Comparison of ENCODE assay signal across 8 mouse cellular contexts in genomic region chr7:128583213-128583948, GRCm38 (mm10). TPM values are rescaled to one million over a fixed set of nuclear protein-coding genes. Genes with fewer than 3 reads are reported as not detected.
DNase-seq lines count a peak whose midpoint lies in the region; ATAC-seq and TF ChIP-seq lines count a peak whose summit lies in the region.
"Had no signal": no experiment of that assay in that cellular context is flagged by ENCODE, and none has a peak within 500 bp of the region (broad histone marks: within the 10 kb centered on the region; RNA-seq: fewer than 3 reads in every experiment).

No protein-coding gene starts in this region.

- no peaks in the 10 kb centered on the region for H3K27me3 ChIP-seq in kidney, postnatal 0 days (ENCODE audit: insufficient read depth, low read length)
- H3K27me3 ChIP-seq in myocyte (ENCODE audit: control insufficient read depth, insufficient read depth, insufficient read length): no peaks in the 10 kb centered on the region
- no peaks in the 10 kb centered on the region for H3K27me3 ChIP-seq in hindbrain, embryonic 16.5 days (replicated peaks; ENCODE audit: control insufficient read depth, insufficient read depth, low read length)

- no peaks in the 10 kb centered on the region for H3K36me3 ChIP-seq in kidney, postnatal 0 days (ENCODE audit: insufficient read depth, low read length)
- no peaks in the 10 kb centered on the region for H3K36me3 ChIP-seq in myocyte (ENCODE audit: control insufficient read depth, insufficient read depth)
- H3K36me3 ChIP-seq in hindbrain, embryonic 16.5 days (ENCODE audit: control insufficient read depth, insufficient read depth, low read length): no peaks in the 10 kb centered on the region

- H3ac ChIP-seq in myocyte (ENCODE audit: control insufficient read depth, insufficient read length): no peak overlapping the region

- H3K79me2 ChIP-seq in myocyte (ENCODE audit: control insufficient read depth, insufficient read depth): no peaks in the 10 kb centered on the region

- H3K9me3 ChIP-seq in kidney, postnatal 0 days (replicated peaks; ENCODE audit: low read length): no peaks in the 10 kb centered on the region
- H3K9me3 ChIP-seq in hindbrain, embryonic 16.5 days (ENCODE audit: control insufficient read depth, low read length): no peaks in the 10 kb centered on the region

- H3K9ac ChIP-seq in kidney, postnatal 0 days (ENCODE audit: low read depth, low read length): no peak overlapping the region
- no peak overlapping the region for H3K9ac ChIP-seq in hindbrain, embryonic 16.5 days (ENCODE audit: low read depth, low read length)
- H3K9ac ChIP-seq: liver, embryonic 14.5 days had no signal

- DNase-seq in ovary, adult 18-20 months (ENCODE audit: low spot score): peak; percentile 30
- no peak for DNase-seq in ovary, postnatal 10 days (ENCODE audit: low spot score)
- peak; percentile 63 to 64 for DNase-seq in cerebellum, adult 18-20 months
- DNase-seq in kidney, postnatal 0 days (ENCODE audit: low spot score): peak; percentile 29
- DNase-seq in urinary bladder, postnatal 4 days (ENCODE audit: low spot score in 2 of 2): no peak

- H3K27ac ChIP-seq in kidney, postnatal 0 days: no peak overlapping the region
- no peak overlapping the region for H3K27ac ChIP-seq in hindbrain, embryonic 16.5 days (ENCODE audit: low read depth, low read length)
- H3K27ac ChIP-seq: liver, embryonic 14.5 days had no signal

- no peak; the same call in 1 of the 2 replicates for TF ChIP-seq CTCF in kidney, postnatal 0 days (IDR thresholded peaks at IDR 0.05; ENCODE audit: low read depth)

- no peaks in the 10 kb centered on the region for H3K4me1 ChIP-seq in kidney, postnatal 0 days (replicated peaks; ENCODE audit: insufficient read depth, low read length)
- peaks cover 7% of the 10 kb centered on the region for H3K4me1 ChIP-seq in hindbrain, embryonic 16.5 days (ENCODE audit: control insufficient read depth, insufficient read depth, low read depth, low read length)

- ATAC-seq in kidney, postnatal 0 days (replicated peaks; ENCODE audit: low FRiP score, low read depth): peak; percentile 81
- ATAC-seq in hindbrain, embryonic 16.5 days: no peak

- 69% methylated on average over 6 of the region's 6 CpGs for WGBS in kidney, postnatal 0 days
- WGBS in hindbrain, embryonic 16.5 days: 75% methylated on average over 6 of the region's 6 CpGs

- no peak overlapping the region for H3K4me2 ChIP-seq in kidney, postnatal 0 days (ENCODE audit: low read length)
- peak overlapping the region; percentile 2 for H3K4me2 ChIP-seq in myocyte (ENCODE audit: low read depth)
- no peak overlapping the region for H3K4me2 ChIP-seq in hindbrain, embryonic 16.5 days (ENCODE audit: low read length)

- no peak for TF ChIP-seq POLR2A in myocyte (IDR thresholded peaks at IDR 0.05; ENCODE audit: insufficient read length, low read depth)

- no peak overlapping the region for H3K4me3 ChIP-seq in kidney, postnatal 0 days (replicated peaks; ENCODE audit: low read depth, low read length)
- H3K4me3 ChIP-seq in myocyte: no peak overlapping the region
- no peak overlapping the region for H3K4me3 ChIP-seq in hindbrain, embryonic 16.5 days (ENCODE audit: low read length)

TF ChIP-seq in myocyte, 11 proteins besides CTCF, POLR2A, EP300 and RAD21:
- TF ChIP-seq CEBPB (IDR thresholded peaks at IDR 0.05; ENCODE audit: insufficient read depth, poor library complexity, severe bottlenecking) (no peak), TCF12 (IDR thresholded peaks at IDR 0.05; ENCODE audit: insufficient read depth, poor library complexity, severe bottlenecking) (no peak), POLR2AphosphoS2 (IDR thresholded peaks at IDR 0.05; ENCODE audit: insufficient read length, low read depth) (no peak)

RNA-seq across cellular contexts. Expression of gene Inpp5f, which starts 27.7 kb away (rescaled TPM):
- 22.0 and 23.8 TPM in 2 replicates for polyA plus RNA-seq in kidney, postnatal 0 days (2015; fragmentation: Nextera tagmentation; extraction: Ambion mirVana)
- 3.6 TPM for polyA plus RNA-seq in myocyte (2012; fragmentation: generic; extraction: Trizol)
- 442 and 494 TPM in 2 replicates for polyA plus RNA-seq in hindbrain, embryonic 16.5 days (2015; fragmentation: Nextera tagmentation; extraction: Ambion mirVana)

RNA-seq across cellular contexts. Expression of gene Bag3, which starts 60.0 kb away (rescaled TPM):
- 15.0 and 15.1 TPM in 2 replicates for polyA plus RNA-seq in kidney, postnatal 0 days (2015; fragmentation: Nextera tagmentation; extraction: Ambion mirVana)
- polyA plus RNA-seq in myocyte (2012; fragmentation: generic; extraction: Trizol): 68.3 TPM
- 2.7 and 3.8 TPM in 2 replicates for polyA plus RNA-seq in hindbrain, embryonic 16.5 days (2015; fragmentation: Nextera tagmentation; extraction: Ambion mirVana)

Comparison
In these comparisons a context has a peak if more than half of its experiments do, and no peak if none do; other contexts are left out.
1. DNase-seq: peak in ovary, adult 18-20 months (single experiment), cerebellum, adult 18-20 months (2 of 2) and kidney, postnatal 0 days (single experiment); none in ovary, postnatal 10 days (single experiment) and urinary bladder, postnatal 4 days (0 of 2).
2. RNA of gene Inpp5f, which starts 27.7 kb away (polyA plus RNA-seq): 442 to 494 TPM in hindbrain, embryonic 16.5 days; 22.0 to 23.8 TPM in kidney, postnatal 0 days and 3.6 TPM in myocyte (single experiment); every median in the first group is over 10 times any median in the second.